In genomic region chr15:5288412-5288811, GRCm38 (mm10) we compare ENCODE assay signal across 22 mouse cellular contexts. TPM values are rescaled to one million over a fixed set of nuclear protein-coding genes. Genes with fewer than 3 reads are reported as not detected.
DNase-seq lines count a peak whose midpoint lies in the region; ATAC-seq and TF ChIP-seq lines count a peak whose summit lies in the region.
"Had no signal": no experiment of that assay in that cellular context is flagged by ENCODE, and none has a peak within 500 bp of the region (broad histone marks: within the 10 kb centered on the region; RNA-seq: fewer than 3 reads in every experiment).

No protein-coding gene starts in this region.

- H3K9ac ChIP-seq in lung, postnatal 0 days (replicated peaks; ENCODE audit: low read depth), result no peak overlapping the region
- H3K9ac ChIP-seq: embryonic facial prominence, embryonic 12.5 days; forebrain, embryonic 15.5 days; hindbrain, embryonic 13.5 days had no signal

- WGBS in lung, postnatal 0 days, result 60% methylated on average over 8 of the region's 8 CpGs

- H3K27ac ChIP-seq in lung, postnatal 0 days (ENCODE audit: low read length), result no peak overlapping the region
- peak overlapping the region; percentile 17 for H3K27ac ChIP-seq in bone marrow macrophage, adult 2 months (ENCODE audit: insufficient read depth, low read depth, low read length)
- H3K27ac ChIP-seq: embryonic facial prominence, embryonic 12.5 days; forebrain, embryonic 15.5 days; heart, embryonic 10.5 days; hindbrain, embryonic 13.5 days; hindbrain, postnatal 0 days had no signal

- no peaks in the 10 kb centered on the region for H3K4me1 ChIP-seq in lung, postnatal 0 days (ENCODE audit: insufficient read depth, low read depth, low read length)
- H3K4me1 ChIP-seq in bone marrow macrophage, adult 2 months (ENCODE audit: control insufficient read depth, insufficient read depth, low read length), result peaks cover 11% of the 10 kb centered on the region
- H3K4me1 ChIP-seq: embryonic facial prominence, embryonic 12.5 days; forebrain, embryonic 15.5 days; heart, embryonic 10.5 days; hindbrain, embryonic 13.5 days had no signal

- no peaks in the 10 kb centered on the region for H3K9me3 ChIP-seq in lung, postnatal 0 days (ENCODE audit: low read length)
- H3K9me3 ChIP-seq: embryonic facial prominence, embryonic 12.5 days; forebrain, embryonic 15.5 days; heart, embryonic 10.5 days; hindbrain, embryonic 13.5 days had no signal

- DNase-seq in adrenal gland, adult 2 months, result peak; percentile 11
- no peak for DNase-seq in adrenal gland, adult 18-20 months (ENCODE audit: low spot score in 2 of 2)
- DNase-seq in lung, postnatal 0 days (ENCODE audit: low spot score), result peak; percentile 23
- no peak for DNase-seq in lung, postnatal 10 days
- no peak for DNase-seq in spleen, adult 18-20 months
- no peak for DNase-seq in layer of hippocampus, postnatal 14 days (ENCODE audit: low spot score in 2 of 2)
- DNase-seq: adrenal gland, adult 8-10 months; adrenal gland, postnatal 36 days; cerebellum, adult 11 months; cerebellum, adult 8-10 months; cerebellum, postnatal 14 days; heart, postnatal 10 days had no signal

- H3K4me2 ChIP-seq in lung, postnatal 0 days (replicated peaks; ENCODE audit: low read depth, low read length), result no peak overlapping the region
- H3K4me2 ChIP-seq: embryonic facial prominence, embryonic 12.5 days; forebrain, embryonic 15.5 days; hindbrain, embryonic 13.5 days had no signal

- TF ChIP-seq CTCF in lung, postnatal 0 days (IDR thresholded peaks at IDR 0.05), result no peak
- no peak for TF ChIP-seq CTCF in bone marrow macrophage, adult 2 months (IDR thresholded peaks at IDR 0.05; ENCODE audit: low read depth, low read length)

- no peaks in the 10 kb centered on the region for H3K27me3 ChIP-seq in lung, postnatal 0 days (replicated peaks; ENCODE audit: insufficient read depth, low read length)
- H3K27me3 ChIP-seq: CH12.LX; embryonic facial prominence, embryonic 12.5 days; forebrain, embryonic 15.5 days; hindbrain, embryonic 13.5 days; Patski had no signal

- no peak for TF ChIP-seq EP300 in lung, postnatal 0 days (IDR thresholded peaks at IDR 0.05)

- no peak for ATAC-seq in lung, postnatal 0 days
- ATAC-seq in megakaryocyte progenitor cell, adult 5-6 weeks (replicated peaks; ENCODE audit: poor library complexity), result peak; percentile 84
- ATAC-seq: activated CD4-positive, CD25-positive, alpha-beta regulatory T cell, adult 4 months; forebrain, embryonic 15.5 days; hindbrain, postnatal 0 days; Patski had no signal

- TF ChIP-seq POLR2A in bone marrow macrophage, adult 2 months (IDR thresholded peaks at IDR 0.05; ENCODE audit: borderline replicate concordance, low read depth, low read length), result no peak

- no peak overlapping the region for H3K4me3 ChIP-seq in lung, postnatal 0 days (ENCODE audit: low read depth, low read length)
- no peak overlapping the region for H3K4me3 ChIP-seq in bone marrow macrophage, adult 2 months (ENCODE audit: insufficient read depth, low read length)
- H3K4me3 ChIP-seq: embryonic facial prominence, embryonic 12.5 days; forebrain, embryonic 15.5 days; heart, embryonic 10.5 days; hindbrain, embryonic 13.5 days had no signal

- H3K36me3 ChIP-seq in lung, postnatal 0 days (ENCODE audit: insufficient read depth, low read length), result no peaks in the 10 kb centered on the region
- H3K36me3 ChIP-seq: embryonic facial prominence, embryonic 12.5 days; forebrain, embryonic 15.5 days; heart, embryonic 10.5 days; hindbrain, embryonic 13.5 days had no signal

RNA-seq across cellular contexts. Expression of gene Ptger4, which starts 44.4 kb away (rescaled TPM):
- total RNA-seq in adrenal gland, adult 2 months (2021), result 1 to 10 TPM; 1.2 to 1.3 TPM
- 4.4 and 5.5 TPM in 2 replicates for polyA plus RNA-seq in adrenal gland, adult 2 months (2012; rRNA removed)
- total RNA-seq in adrenal gland, adult 18-20 months (2021), result 1 to 10 TPM; 1.1 to 1.3 TPM
- polyA plus RNA-seq in lung, postnatal 0 days (2015; fragmentation: Nextera tagmentation; extraction: Ambion mirVana), result 4.2 and 4.5 TPM in 2 replicates
- polyA plus RNA-seq in bone marrow macrophage, adult 2 months (2012; ENCODE audit: insufficient read depth, insufficient read length, missing spikeins), result 28.6 and 32.5 TPM in 2 replicates
- 11.4 and 11.6 TPM in 2 replicates for total RNA-seq in megakaryocyte progenitor cell, adult 5-6 weeks (2015)
- 6.0 and 8.4 TPM in 2 replicates for total RNA-seq in megakaryocyte progenitor cell, adult 5-6 weeks (2017)
- 1 to 10 TPM in 1 of 2 experiments, under 1 TPM in 1; 0.74 to 1.1 TPM for total RNA-seq in layer of hippocampus, postnatal 14 days (2021)

Comparison
In these comparisons a context has a peak if more than half of its experiments do, and no peak if none do; other contexts are left out.
1. DNase-seq: peak in adrenal gland, adult 2 months (single experiment) and lung, postnatal 0 days (single experiment); none in adrenal gland, adult 18-20 months (0 of 2), lung, postnatal 10 days (single experiment), spleen, adult 18-20 months (0 of 2) and layer of hippocampus, postnatal 14 days (0 of 2).